Mouse (Mus musculus): Measurements from ENCODE around the gene C2cd3. TPM values are rescaled to one million over a fixed set of nuclear protein-coding genes. Genes with fewer than 3 reads are reported as not detected.

C2cd3 gene
- polyA plus RNA-seq, 1 experiment, result not detected

GRCm38 (mm10) chr7:100487301-100487700, 115.3 kb downstream of the C2cd3 start:
- no peak for TF ChIP-seq CTCF (IDR thresholded peaks at IDR 0.05; ENCODE audit: insufficient read depth, low read depth, low read length)
- no peak for TF ChIP-seq POLR2A (IDR thresholded peaks at IDR 0.05; ENCODE audit: insufficient read depth, low read depth, low read length)
- peaks cover 8% of the 10 kb centered on the region for H3K4me1 ChIP-seq (ENCODE audit: control insufficient read depth, insufficient read depth, low read length)
- no peak overlapping the region for H3K4me3 ChIP-seq (ENCODE audit: insufficient read depth, low read depth, low read length)
- H3K27ac ChIP-seq (ENCODE audit: insufficient read depth, low read depth, low read length), result no peak overlapping the region
- 81% methylated on average over 2 of the region's 2 CpGs for WGBS

GRCm38 (mm10) chr7:100488474-100489048, 116.5 kb downstream of the C2cd3 start:
- no peak for TF ChIP-seq POLR2A (IDR thresholded peaks at IDR 0.05; ENCODE audit: insufficient read depth, low read depth, low read length)
- TF ChIP-seq CTCF (IDR thresholded peaks at IDR 0.05; ENCODE audit: insufficient read depth, low read depth, low read length), result no peak
- Histone ChIP-seq H3K27ac (ENCODE audit: insufficient read depth, low read depth, low read length) (peak overlapping the region; percentile 54; the same call in 1 of the 2 replicates), H3K4me1 (ENCODE audit: control insufficient read depth, insufficient read depth, low read length) (peaks cover 16% of the 10 kb centered on the region), H3K4me3 (ENCODE audit: insufficient read depth, low read depth, low read length) (no peak overlapping the region)
- 38% methylated on average over 10 of the region's 10 CpGs for WGBS

DNA sequence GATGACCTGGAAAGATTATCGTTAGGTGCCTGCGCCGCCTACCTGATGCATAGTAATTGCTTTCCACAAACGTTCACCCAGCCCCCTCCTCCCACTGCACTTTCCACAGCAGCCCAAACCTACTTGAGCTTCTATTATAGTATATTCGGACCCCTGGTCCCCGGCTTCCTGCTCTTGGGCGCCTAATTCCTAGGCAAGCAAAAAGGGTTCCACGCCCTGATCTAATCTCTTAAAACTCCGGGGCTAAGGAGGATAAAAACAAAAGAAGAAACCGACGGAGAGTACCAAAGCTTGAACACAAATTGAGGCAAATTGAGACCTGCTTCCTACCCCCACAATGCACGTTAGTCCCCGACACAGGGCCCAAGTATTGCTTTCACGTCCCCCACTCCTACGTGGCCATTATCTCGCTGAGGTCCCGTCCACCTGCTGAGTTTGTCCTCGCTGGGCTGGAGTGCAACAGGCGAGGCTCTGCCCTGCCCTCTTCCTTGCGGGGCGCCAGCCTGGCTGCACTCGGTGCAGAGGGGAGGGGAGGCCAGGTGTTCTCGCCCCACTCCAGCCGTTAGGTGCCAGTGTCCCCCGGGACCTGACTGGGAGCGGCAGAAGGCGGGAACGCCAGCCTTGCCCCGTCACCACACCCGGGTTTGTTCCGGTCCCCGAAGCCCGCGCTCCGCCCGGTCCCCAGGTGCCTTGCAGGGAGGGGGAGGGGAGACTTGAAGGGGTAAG, 120.5 kb downstream of the C2cd3 start:
- WGBS, result 12% methylated on average over 36 of the region's 36 CpGs
- peak overlapping the region; percentile 36 for H3K4me3 ChIP-seq (ENCODE audit: insufficient read depth, low read depth, low read length)
- H3K4me1 ChIP-seq (ENCODE audit: control insufficient read depth, insufficient read depth, low read length), result peaks cover 26% of the 10 kb centered on the region
- no peak overlapping the region for H3K27ac ChIP-seq (ENCODE audit: insufficient read depth, low read depth, low read length)
- TF ChIP-seq CTCF (IDR thresholded peaks at IDR 0.05; ENCODE audit: insufficient read depth, low read depth, low read length) (no peak), POLR2A (IDR thresholded peaks at IDR 0.05; ENCODE audit: insufficient read depth, low read depth, low read length) (no peak)

DNA sequence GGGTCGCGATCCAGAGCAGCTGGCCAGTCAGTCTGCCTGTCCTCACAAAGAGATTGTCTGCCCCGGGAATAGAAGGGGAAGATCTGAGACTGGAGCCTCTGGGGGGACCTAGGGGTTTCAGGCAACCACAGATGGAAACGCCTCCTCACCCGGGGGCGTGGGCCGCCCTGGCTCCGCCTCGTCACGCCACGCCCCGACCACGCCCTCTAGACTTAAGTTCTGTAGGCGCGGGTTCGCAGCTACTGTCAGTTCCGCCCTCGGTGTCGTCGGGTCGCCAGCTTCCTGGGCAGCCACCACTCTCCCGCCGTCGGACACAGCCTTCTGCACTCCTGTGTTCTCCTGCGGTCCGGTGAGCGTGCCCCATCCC, 121.1 kb downstream of the C2cd3 start, which contains the start of gene Ucp2:
Ucp2 (plus strand) TSS at position 221 of the 367 bp plus-strand sequence.
- peak within 1 kb of the TSS; percentile 4; the same call in 1 of the 2 replicates for H3K27ac ChIP-seq (ENCODE audit: insufficient read depth, low read depth, low read length)

GRCm38 (mm10) chr7:100493484-100494414, 121.7 kb downstream of the C2cd3 start:
- peaks cover 23% of the 10 kb centered on the region for H3K4me1 ChIP-seq (ENCODE audit: control insufficient read depth, insufficient read depth, low read length)
- WGBS, result 49% methylated on average over 19 of the region's 19 CpGs
- TF ChIP-seq POLR2A (IDR thresholded peaks at IDR 0.05; ENCODE audit: insufficient read depth, low read depth, low read length), result no peak
- H3K4me3 ChIP-seq (ENCODE audit: insufficient read depth, low read depth, low read length), result peak overlapping the region; percentile 36
- H3K27ac ChIP-seq (ENCODE audit: insufficient read depth, low read depth, low read length), result peak overlapping the region; percentile 4; the same call in 1 of the 2 replicates

More for the DNA sequence above, 121.1 kb downstream of the C2cd3 start, which contains the start of gene Ucp2:
- TF ChIP-seq POLR2A (IDR thresholded peaks at IDR 0.05; ENCODE audit: insufficient read depth, low read depth, low read length) (no peak), CTCF (IDR thresholded peaks at IDR 0.05; ENCODE audit: insufficient read depth, low read depth, low read length) (no peak)
- WGBS, result 2% methylated on average over 27 of the region's 27 CpGs
- H3K4me1 ChIP-seq (ENCODE audit: control insufficient read depth, insufficient read depth, low read length), result peaks cover 26% of the 10 kb centered on the region
- peak within 1 kb of the TSS; percentile 36 for H3K4me3 ChIP-seq (ENCODE audit: insufficient read depth, low read depth, low read length)

DNA sequence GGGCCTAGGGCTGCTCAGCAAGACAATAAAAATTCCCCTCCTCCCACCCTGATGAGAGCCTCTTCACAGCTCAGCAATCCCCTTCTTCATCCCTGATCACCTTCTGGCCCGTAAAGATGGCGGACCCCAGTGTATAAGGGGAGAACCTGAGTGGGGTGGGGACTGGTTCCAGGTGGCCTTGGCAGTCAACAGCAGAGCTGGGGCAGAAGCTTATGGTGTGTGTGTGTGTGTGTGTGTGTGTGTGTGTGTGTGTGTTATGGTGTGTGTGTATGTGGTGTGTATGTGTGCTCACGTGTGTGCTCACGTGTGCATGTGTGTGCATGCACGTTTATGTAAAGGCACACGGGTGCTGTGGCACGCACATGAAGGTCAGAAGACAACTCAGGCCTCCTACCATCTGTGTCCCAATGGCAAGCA, 122.4 kb downstream of the C2cd3 start:
- 90% methylated on average over 7 of the region's 7 CpGs for WGBS
- H3K27ac ChIP-seq (ENCODE audit: insufficient read depth, low read depth, low read length), result no peak overlapping the region
- peaks cover 21% of the 10 kb centered on the region for H3K4me1 ChIP-seq (ENCODE audit: control insufficient read depth, insufficient read depth, low read length)
- H3K4me3 ChIP-seq (ENCODE audit: insufficient read depth, low read depth, low read length), result peak overlapping the region; percentile 10
- TF ChIP-seq POLR2A (IDR thresholded peaks at IDR 0.05; ENCODE audit: insufficient read depth, low read depth, low read length) (no peak), CTCF (IDR thresholded peaks at IDR 0.05; ENCODE audit: insufficient read depth, low read depth, low read length) (no peak)

DNA sequence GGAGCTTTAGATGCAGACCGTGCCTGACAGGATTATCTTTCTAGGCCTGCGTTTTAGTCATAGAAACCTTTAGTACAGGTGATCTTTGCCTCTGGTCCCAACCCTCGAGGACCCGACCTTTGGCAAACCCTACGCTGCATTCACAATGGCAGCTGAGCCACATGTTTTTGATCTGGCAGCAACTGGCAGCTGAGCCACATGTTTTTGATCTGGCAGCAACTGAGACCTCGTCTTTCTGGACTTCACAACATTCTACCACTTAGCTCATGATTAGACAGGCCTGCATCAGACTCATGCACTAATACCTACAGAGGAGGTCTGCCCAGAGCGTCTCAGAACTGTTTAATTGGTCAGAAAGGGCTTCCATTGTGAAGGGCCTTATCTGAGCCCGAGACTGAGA, 123.0 kb downstream of the C2cd3 start:
- TF ChIP-seq POLR2A (IDR thresholded peaks at IDR 0.05; ENCODE audit: insufficient read depth, low read depth, low read length) (no peak), CTCF (IDR thresholded peaks at IDR 0.05; ENCODE audit: insufficient read depth, low read depth, low read length) (no peak)
- H3K4me3 ChIP-seq (ENCODE audit: insufficient read depth, low read depth, low read length), result peak overlapping the region; percentile 16; the same call in 1 of the 2 replicates
- peak overlapping the region; percentile 41 for H3K27ac ChIP-seq (ENCODE audit: insufficient read depth, low read depth, low read length)
- 71% methylated on average over 8 of the region's 8 CpGs for WGBS
- H3K4me1 ChIP-seq (ENCODE audit: control insufficient read depth, insufficient read depth, low read length), result peaks cover 21% of the 10 kb centered on the region

GRCm38 (mm10) chr7:100495581-100496251, 123.7 kb downstream of the C2cd3 start:
- peak overlapping the region; percentile 41 for H3K27ac ChIP-seq (ENCODE audit: insufficient read depth, low read depth, low read length)
- H3K4me3 ChIP-seq (ENCODE audit: insufficient read depth, low read depth, low read length), result peak overlapping the region; percentile 16
- WGBS, result 61% methylated on average over 11 of the region's 11 CpGs
- H3K4me1 ChIP-seq (ENCODE audit: control insufficient read depth, insufficient read depth, low read length), result peaks cover 21% of the 10 kb centered on the region
- TF ChIP-seq POLR2A (IDR thresholded peaks at IDR 0.05; ENCODE audit: insufficient read depth, low read depth, low read length) (no peak), CTCF (IDR thresholded peaks at IDR 0.05; ENCODE audit: insufficient read depth, low read depth, low read length) (no peak)

All from olfactory bulb, adult 2 months (tissue).